Mouse (Mus musculus) heart, adult 8-10 months (tissue): ENCODE measurements around the gene Sart3. TPM values are rescaled to one million over a fixed set of nuclear protein-coding genes. Genes with fewer than 3 reads are reported as not detected.

Experiments
- DNase-seq: peaks from one replicate; pipeline ENCODE4 v3.0.0; 2022; ENCODE audit warnings: low spot score
- total RNA-seq, 4 experiments: library from RNA; stranded (reverse); gene quantifications; 2 replicates each; pipeline ENCODE4 v1.2.4; 2022

Gene Sart3
- total RNA-seq, 4 experiments from 2014 or later, result 11.2 to 12.6 (median 12.2) TPM

DNA sequence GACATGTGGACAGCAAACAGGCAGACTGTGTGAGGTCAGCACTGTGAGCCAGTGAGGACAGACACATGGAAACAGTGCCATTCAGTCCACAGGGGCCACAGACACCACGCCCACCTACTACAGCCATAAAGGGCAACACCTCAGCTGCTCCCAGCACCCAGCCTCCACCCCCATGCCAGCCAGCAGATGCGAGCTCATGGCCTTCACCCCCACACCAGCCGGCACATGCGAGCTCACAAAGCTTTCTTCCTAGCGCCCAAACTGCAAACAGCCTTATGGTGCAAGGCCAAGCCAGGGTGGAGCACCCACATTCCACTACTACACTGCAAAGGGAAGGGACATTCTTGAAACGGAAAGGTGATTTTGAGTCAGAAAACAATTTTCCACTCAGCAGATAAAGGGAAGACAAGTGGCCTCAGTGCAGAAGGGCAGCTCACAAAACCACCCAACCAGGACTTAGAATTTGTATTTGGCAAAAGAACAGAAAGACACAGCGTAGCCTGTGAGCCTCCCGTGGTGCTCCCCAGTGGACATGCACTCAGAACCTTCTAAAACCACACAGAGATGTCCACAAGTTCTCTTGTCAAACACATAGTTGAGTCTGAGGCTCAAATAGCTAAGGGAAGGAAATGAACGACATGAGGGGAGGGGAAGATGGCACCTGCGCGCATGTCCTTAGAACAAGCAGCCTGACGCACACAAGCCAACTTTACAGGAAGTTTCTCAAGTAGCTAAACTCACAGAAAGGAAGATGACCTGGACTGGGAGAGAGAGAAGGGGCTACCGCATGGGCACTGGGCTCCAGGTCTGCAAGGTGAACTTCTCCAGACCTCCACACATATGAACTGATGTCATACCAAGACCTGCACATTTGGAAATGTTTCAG, 6.4 kb downstream of the Sart3 start:
- no peak for DNase-seq

DNA sequence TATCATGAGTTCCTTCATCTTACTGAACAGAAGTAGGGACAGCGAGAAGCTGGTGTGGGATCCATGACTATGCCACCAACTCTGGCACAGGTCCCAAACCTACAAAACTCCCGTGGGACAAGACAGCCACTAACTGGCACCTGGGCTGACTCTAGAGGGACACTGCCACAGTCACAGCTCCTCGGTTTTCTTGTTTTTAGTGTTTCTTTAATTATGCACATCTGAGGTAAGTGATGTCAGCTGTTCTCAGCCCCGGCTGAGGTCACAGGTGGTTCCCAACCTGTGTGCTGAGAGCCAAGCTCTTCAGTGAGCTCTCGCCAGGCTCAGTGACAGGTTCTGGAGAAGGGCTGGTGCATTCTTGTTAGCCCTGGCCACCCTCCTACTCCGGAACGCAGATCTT, 7.9 kb downstream of the Sart3 start:
- DNase-seq, result no peak

DNA sequence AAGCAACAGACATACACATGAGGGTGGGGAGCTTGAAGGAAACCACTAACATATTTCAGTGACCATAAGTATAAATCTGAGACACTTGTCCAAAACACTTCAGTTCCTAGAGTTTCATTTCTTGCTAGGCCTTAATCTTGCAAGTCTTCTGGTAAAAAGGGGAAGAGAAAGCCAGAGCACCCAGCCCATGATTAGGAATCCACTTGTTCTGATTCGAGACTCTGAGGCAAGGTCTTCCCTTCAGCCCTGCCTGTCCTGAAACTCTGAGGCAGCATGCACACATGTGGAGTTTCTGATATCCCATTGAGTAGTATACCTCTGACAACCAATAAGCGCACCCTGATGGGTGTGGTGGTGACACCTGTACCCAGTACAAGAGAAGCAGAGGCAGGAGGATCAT, 10.7 kb downstream of the Sart3 start:
- no peak for DNase-seq

DNA sequence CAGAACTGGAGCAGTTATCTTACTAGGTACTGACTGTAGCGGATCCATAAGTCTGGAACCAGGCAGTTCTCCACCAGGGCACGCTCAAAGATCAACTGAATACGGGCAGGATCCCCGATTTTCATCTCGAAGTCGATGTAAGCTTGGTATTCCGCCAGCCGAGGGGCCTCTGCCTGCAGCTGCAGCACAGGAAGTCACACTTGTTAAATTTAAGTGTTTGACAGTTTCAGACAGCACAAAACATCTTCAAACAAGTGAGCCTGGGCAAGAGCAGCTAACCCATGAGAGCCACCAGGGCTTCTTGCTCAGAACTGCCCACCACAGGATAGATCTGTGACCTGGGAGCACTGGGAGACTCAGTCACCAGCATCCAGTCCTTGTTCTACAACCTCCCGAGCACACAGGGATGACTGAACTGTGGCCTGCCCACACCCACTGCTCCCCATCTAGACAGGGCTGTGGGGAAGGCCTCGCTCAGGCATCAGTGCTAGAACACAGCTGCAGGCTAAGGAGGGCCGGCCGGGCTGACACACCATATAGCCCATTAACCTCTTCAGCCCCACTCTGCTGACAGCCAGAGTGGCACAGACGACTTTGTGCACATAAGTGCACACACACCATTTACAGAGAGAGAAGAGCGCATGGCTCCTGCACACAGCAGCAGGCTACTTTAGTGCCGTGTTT, 16.8 kb downstream of the Sart3 start:
- DNase-seq, result no peak

DNA sequence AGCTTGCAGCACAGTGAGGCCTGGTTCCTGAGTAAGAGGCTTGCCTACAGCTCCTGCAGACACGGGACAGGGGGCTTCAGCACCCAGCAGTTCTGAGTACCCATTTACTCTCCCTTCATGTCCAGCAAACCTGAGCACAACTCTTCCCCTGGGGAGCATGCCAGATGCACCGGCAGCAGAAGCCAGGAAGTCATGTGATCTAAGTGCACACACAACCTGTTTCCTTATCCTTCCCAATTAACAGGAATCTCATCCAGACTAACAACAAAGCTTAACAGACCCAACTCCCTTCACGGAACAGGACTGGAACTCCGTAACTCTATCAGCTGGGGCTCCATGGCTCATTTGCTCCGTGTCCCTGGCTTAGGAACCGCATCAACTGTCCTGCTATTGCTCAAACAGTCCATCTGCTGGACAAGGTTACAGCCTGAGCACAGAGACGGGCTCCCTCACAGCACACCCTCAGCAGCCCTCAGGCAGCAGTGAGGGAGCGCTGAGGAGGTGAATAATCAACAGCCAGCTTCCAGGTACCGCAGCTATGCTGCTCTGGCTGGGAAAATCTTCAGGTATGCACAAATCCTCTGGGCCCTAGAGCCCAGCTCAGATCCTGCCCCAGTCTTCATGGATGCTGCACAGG, 20.7 kb downstream of the Sart3 start:
- no peak for DNase-seq

DNA sequence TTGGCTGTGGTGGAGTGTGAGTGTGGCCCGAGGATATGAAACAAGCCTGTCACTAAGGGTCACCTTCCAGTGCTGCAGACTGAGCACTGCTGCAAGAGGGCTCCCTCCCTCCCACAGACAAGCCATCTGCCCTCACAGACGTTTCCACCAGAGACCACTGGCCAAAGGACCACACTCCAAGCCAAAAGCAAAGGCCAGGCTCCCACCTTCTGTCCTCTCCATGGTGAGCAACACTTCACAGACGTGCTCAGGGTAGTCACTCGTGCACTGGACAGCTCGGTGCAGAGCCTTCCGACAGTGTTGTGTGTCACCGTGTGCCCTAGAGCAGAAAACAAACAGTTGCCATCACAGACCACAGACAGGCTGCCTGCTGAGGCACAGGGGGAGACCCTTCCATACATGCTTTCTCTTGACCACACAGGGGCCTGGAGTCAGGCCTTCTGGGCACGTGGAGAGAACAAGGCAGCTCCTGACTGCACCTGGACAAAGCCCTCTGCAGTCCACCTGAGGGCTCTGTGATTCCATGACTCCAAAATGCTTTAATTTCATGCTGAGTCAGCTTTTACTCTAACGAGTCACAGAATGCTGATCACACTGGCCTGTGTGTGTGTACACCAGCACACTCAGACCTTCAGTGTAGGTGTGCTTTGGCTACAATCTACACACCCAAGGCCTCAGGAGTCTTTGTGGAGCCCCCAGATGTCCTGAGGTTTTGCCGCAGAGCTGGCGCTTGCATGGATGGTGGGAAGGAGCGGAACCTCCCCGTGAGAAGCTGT, 23.6 kb downstream of the Sart3 start:
- no peak for DNase-seq

DNA sequence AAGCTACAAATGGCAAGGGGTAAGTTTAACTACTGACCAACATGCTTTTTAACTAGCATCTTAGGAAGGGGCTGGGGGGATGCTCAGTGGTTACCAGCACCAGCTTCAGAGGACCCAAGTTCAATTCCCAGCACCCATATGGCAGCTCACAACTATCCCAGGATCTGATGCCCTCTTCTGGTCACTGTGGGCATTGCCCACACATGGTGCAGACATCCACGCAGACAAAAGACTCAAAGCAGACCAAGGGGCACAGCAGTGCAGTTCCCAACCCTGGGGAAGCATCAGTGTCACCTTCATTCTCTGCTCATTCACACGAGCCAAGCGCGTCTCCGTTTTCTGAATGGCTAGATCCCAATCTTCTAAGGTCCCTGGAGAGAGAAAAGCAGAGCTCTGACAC, 24.7 kb downstream of the Sart3 start:
- no peak for DNase-seq

DNA sequence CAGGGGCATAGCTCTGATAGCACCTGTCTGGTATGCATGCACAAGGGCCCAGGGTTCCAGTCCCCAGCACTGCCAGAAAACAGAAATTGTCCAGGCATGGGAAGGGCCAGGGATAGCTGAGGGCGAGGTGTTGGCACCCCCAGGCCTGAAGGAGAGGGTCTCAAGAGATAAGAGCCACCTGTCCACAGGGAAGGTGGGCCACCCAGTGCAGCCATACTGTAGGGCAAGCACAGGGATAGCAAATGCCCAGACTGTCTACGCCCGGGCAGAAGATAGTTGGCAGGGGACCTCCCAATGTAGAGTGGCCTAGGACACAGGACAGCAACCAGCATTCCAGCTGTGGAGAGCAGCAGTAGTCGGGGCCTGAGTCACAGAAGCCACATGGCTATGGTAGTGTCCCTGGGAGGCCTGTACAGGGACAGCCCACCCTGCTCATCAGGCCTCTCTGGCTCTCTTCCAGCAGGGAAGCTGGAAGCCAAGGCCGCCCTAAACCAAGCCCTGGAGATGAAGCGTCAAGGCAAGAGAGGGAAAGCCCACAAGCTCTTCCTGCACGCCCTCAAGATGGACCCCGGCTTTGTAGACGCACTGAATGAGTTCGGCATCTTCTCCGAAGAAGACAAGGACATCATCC, 34.6 kb downstream of the Sart3 start:
- no peak for DNase-seq

DNA sequence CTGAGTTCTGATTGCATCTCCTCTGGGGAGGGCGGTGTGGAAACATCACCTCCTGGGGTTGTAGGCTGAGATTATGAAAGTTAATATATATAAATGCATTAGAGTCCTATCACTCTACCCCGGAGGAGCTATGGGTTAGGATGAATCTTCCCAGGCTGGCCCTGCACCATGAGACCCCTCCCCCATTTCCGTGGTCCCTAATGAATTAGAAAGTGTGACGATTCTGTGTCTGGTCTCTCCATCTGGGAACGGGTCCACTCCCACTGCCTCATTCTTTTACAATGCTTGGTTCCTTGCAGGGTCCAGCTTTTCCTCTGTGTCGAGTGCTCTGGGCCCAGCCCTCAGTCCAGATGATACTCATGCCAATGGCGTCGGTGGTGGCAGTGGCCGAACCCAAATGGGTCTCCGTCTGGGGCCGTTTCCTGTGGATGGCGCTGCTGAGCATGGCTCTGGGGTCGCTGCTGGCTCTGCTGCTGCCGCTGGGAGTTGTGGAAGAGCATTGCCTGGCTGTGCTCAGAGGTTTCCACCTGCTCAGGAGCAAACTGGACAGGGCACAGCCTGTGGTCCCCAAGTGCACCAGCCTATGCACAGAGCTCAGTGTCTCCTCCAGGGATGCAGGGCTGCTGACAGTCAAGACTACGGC, 35.7 kb downstream of the Sart3 start:
- DNase-seq, result no peak

DNA sequence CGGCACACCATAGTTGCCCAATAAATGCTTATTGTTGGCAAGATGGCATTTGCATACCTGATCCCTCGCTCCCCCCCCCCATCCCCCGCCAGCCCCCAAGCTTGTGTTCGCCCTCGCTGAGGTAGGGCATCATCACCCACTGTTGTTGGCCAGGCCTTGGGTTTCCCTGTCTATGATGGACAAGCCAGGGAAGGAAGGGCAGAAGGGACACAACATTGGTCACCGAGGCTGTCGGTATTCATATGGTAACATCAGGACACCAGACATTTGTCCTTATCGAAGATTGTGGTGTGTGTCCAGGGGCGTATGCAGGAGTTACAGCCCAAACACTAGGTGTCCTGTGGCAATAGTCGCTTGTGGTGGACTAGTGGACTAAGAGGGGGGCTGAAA, 36.2 kb downstream of the Sart3 start:
- no peak for DNase-seq

DNA sequence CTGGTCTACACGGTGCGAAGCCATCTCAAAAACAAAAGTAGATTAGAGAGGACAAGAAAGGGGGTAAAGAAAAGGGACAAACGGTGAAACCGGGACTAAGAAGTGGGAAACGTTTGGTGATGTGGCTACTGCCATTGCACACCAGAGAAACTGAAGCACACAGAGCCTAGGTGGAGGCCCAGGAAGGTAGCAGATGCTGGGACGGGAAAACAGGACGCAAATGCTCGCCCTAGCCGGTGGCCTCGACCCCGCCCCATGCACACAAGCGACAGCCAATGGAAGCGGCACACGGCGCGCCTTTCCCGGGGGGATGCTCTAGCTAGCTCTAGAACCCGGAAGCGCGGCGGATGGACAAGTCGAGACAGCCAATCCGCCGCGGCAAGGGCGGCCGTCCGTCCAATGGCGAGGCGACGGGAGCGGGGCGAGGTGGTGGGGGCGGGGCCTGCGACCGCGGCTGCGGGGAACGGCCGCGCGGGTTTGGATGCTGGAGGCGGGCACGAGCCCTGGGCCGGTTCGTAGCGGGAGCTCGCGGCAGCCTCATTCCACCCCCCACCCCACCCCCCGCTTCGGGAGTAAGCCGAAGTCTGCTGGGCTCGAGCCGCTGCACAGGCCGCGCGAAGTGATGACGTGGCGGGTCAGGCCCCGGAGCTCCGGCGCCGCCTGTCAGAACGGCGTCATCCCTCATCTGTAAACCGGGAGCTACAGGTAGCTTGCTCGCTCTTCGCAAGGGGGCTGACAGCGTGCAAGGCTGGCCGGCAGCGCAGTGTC, 36.8 kb downstream of the Sart3 start, which contains the start of gene Ficd:
Gene Ficd, plus strand, starts transcription at position 459 of the 768 bp plus-strand sequence.
- DNase-seq, result peak; percentile 89

DNA sequence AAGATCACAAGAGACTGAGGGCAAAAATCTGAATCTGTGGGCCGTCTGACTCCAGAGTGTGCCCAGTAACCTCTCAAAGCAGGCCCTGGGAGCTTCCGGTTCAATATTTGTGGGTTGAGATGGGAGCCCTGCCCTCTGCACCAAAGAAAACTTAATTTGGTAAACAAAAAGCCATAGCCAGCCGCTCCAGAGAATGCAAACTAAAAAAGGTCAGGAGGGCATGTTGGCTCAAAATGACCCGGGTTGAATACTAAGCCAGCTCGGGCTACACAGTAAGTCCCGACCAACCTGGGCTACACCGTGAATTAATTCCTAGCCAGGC, 37.3 kb downstream of the Sart3 start:
- DNase-seq, result no peak

DNA sequence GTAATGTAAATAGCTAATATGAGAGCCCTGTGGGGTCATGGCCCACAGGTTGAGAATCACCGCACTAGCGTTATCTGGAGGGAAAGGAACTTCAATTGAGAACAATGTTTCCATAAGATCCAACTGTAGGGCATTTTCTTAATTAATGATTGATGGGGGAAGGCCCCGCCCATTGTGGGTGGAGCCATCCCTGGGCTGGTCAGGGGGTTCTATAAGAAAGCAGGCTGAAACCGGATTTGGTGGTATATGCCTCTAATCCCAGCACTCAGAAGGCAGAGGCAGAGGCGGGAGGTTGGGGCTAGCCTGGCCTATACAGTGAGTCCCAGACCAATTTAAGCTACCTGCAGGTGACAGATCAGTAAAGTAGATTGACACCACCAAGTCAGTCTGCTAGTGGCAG, 37.9 kb downstream of the Sart3 start:
- no peak for DNase-seq

DNA sequence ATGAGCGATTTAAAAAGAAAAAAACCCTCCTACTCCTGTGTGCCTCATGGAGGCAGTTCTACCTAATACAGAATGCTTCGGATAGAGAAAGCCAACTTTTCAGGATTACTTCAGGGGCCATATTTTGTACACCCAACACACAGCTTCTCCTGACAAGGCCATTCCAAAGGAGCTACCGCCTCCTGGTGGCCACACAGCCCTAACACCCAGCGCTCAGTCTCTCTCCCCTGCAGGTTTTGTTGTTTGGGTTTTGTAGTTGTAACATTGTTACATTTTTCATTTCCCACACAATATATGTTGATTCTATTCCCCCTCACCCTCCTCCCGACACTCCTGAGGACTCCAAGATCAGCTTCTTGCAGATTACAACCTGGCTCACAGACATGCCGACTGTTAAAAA, 40.1 kb downstream of the Sart3 start:
- DNase-seq, result peak; percentile 21

DNA sequence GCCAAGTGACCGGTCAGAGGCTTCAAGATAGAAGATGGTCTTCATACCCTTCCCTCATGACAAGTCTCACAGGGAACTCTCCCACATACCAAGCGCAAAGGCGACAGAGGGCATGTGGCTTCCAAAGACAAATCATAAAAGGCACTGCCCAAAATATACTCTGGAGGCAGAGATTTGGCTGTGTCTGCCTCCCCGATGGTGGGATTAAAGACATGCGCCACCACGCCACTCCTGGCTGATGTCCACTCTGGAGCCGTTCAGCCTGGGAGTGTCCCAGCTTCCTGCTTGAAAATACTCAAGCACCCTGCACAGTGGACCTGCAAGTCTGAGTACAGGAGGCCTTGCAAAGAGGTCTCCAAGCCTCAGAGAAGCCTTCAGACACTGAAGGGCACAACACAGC, 41.1 kb downstream of the Sart3 start:
- DNase-seq, result no peak

DNA sequence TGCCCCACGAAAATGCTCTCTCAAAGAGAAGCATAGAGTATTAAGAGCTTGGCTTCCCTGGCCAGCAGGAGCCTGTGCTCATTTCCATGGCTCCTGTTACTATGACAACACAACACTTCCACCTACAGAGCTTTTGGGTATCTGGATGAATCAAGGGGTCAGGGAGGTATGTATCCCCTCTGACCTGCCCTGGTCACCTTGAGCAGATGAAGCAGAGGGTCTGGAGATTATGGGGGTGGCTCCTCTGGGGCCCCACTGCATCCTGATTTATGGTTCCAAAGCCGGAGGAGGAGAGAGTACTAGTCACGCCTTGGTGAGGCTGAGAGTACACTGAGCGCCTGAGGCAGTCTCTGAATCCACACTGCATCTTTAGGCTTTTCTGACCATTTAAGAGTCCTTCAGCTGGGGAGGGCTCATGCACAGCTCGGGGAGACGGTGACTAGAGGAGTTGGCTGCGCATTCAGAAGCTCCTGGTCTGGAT, 41.6 kb downstream of the Sart3 start:
- no peak for DNase-seq

DNA sequence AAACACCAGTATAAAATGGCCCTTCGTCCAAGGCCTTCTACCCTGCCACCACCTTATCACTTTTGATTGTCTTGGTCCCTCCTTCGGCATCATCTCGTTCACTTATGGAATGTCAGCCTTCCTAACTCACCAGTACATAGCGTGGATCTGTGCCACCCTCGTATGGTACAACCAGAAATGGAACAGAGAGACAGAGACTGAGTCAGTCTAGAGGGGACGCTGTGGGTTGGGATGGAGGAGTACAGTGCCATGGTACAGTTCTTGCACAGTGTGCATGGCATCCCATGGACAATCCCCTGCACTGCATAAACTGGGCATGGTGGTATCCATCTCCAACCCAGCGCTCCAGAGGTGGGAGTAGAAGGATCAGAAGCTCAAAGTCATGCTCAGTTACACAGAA, 43.6 kb downstream of the Sart3 start:
- DNase-seq, result no peak

DNA sequence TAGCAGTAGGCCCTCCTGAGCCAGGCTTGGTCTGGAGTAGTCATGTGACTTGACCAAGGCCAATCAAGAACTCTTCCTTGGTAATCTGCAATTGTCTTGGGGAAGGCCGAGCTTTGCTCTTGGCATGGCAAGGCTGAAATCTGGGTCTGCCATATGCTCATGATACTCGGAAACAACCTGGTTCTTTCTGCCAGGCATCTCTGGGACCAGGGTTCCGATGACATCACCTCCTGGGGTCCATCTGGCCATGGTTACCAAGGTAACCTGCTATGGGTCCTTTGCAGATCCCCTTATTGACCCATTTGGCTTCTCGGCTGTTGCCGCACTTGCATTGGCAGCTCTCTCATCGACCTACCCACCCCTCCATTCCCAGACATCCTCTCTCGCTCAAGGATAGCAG, 44.3 kb downstream of the Sart3 start:
- no peak for DNase-seq

DNA sequence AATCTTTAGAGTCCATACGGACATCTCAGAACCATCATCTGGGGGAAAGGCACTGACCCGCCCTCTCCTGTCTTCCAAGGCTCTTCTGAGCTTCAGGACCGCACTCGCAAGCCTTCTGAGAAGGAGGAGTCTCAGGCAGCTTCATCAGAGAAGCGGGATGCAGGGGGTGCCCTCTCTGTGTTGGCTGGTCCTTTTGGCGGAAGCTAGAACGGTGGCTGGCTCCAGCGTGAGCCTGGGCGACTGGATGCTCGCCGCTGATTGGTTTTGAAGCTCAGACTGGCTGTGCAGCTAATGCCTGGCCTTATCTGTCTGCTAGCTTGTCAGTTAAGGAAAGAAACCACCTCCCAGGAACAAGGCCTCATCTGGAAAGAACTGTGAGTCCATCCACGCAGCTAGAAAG, 45.1 kb downstream of the Sart3 start:
- no peak for DNase-seq

DNA sequence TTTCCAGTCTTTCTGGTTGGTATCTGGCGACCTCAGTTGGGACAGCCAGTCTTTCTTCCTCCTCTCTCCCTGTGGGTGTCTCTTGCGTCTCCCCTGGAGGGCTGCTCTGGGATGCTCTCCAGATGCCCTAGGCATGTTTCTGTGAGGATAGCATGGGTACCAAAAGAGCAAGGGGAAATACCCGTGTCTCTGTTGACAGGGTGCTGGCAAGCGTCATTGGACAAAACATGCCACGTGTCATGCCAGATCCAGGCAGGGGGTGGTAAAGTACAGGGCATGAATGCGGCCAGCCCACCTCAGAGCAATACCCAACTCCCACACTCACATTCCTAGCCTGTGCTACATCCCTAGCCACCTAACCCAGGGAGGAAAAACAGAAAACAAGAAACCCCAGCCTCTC, 45.7 kb downstream of the Sart3 start:
- no peak for DNase-seq
